Mouse (Mus musculus) thymus, postnatal 36 days (tissue): Measurements from ENCODE around the gene Tnni1.

Experiments
- DNase-seq, 2 experiments: peaks; one replicate each; pipeline ENCODE4 v3.0.0; 2022; ENCODE audit warnings: mixed read lengths in 2 of 2

Gene Tnni1

DNA sequence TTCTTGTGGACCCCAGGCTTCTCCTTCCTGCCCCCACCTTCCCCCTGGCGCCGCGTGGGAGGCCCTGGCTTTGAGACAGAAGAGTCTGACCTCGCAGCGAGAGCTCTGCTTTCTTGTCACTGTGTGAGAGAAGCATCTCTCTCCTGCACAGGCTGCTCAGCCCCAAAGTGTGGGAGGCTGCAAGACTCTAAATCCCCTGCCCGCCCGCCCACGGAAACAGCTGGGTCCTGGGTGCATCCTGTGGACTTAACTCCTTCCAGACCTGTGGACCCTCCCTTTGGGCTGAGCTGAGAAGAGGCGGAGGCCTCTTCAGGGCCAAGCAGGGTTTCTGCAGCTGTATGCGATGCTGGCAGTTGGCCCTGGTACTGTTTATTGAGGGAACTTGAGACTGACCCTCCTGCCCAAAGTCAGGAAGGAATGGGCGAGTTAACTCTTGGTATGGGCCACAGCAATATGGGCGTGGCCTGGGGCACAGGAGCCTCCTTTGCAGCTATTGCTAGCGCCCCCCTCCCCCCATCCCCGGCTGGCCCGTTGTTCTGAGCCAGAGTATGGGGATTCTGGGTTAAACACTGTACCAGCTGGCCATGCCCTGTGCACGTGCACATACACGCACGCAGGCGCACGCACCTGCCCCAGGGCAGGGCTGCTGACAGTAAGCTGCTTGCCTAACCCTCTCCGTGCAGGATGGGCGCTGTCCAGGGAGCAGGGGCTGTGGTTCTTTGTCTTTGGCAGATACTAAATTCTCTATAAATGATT lies at the start of gene Tnni1:
Tnni1 (plus strand) TSS at position 655 of the 756 bp plus-strand sequence.
- peak; percentile 33 to 58 for DNase-seq

DNA sequence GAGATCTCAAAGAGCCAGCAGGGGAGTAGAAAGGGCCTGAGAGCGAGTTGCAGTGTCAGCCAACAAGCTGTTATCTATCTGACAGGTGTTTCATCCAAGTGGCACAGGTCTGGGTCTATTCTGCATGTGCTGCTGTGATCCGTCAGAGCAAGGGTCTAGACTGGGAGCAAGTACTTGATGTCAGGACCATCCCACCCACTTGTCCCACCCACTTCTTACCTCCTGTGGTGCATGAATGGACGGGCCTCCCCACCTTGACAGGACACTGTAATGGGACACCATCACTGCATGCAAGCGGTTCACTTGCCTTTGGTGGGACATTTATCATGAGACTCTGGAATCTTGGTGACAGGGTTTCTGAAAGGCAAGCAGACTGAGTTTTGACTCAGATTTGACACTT lies 49.4 kb upstream of the Tnni1 start:
- no peak for DNase-seq

DNA sequence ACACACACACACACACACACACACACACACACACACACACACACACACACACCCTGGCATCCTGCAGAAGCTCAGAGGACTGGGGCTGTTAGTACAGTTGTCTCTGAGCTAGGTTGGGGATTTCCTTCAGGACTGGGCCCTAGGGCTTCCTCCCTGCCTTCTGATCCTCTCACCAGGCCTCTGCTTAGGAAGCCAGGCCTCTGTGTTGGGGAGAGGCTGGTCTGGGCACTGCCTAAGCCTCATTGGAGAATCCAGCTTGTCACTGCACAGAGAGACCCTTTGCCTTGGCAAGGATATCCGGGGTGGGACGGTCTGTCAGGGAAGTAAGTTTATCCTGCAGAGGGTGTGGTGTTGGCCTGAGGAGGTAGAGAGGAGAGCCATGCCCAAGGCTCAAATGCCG lies 48.9 kb upstream of the Tnni1 start:
- peak in 1 of 2 experiments; percentile 19 for DNase-seq

DNA sequence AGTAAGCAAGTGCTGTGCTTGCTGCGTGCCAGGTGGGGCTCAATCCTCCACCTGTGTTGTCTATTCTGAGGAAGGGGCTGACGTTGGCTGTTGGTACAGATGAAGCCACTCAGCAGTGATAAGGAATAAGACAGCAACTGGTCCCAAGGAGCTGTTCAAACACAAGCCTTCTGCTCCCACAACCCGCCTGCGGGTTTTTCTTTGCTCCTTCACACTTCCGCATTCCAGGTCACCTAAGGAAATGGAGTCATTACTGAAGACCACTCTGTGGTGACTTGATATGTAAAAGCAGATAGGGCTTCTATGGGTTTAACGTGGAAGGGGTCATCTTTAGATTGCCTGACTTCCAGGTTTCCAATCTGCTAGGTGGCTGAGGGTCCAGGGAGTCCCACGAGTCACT lies 47.8 kb upstream of the Tnni1 start:
- DNase-seq: no peak

DNA sequence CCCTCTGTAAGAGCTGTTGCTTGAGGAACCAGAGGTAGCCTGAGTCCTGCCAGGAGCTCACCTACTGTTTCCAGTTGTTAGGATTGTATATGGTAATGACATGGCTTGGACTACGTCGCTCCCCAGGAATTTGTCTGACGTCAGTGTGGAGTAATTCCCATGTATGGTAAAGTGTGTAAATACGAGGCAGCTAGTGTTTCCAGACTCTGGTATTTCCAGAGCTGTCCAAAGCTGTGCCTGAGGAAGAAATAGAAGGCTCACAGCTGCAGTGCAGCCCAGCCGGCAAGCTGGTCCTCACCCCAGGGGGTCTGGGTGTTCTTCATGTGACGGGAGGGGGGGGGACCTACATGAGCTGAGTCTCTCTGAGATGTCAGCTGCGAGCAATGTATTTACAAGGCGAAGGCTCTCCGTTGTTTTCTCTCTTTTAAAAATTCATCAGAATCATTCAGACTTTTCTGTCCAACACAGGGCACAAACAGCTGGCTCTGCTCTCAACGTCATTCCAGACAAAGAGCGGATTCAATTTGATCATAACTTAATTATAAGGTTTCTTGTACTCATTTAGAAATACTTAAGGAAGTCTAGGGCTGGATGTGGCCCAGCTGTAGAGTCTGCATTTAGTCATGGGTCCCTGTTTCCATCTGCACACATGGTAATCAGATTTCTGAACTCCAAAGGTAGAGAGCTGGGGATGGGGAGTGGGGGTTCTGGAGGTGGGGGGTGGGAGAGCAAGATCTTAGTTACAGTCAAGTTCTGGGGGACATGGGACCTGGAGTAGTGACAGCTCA lies 47.1 kb upstream of the Tnni1 start:
- no peak for DNase-seq

DNA sequence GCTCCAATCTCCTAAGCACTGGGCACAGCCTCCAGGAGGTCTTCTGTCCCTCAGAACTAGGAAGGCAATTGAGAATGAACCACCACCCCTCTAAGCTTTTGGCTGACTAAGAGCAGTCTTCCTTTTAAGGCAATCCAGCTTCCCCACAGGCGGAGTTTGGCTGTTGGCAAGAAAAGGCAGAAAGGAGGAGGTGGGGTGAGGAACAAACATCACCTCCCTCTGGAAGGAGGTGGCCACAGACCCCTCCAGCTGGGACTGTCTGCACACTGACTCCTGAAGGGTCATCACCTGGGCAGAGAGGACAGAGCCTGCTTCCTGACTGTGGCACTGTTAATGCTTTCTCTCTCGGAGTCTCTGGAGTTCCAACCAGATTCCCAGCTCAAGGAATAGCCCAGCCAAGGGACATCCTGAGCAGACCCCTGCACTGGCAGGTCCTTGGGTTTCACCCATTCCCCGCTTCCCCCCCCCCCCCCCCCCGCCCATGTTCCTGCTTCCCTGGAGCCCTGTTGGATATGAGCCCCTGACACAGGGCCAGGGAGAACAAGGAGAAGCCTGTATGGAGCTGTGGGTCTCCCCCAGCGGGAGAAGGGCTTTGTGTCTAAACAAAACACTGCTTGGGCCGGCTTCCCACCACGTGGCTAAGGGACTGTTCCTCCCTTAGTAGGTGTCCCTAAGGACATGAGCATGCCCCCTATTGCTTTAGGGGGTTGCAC lies 44.9 kb upstream of the Tnni1 start:
- DNase-seq: no peak

DNA sequence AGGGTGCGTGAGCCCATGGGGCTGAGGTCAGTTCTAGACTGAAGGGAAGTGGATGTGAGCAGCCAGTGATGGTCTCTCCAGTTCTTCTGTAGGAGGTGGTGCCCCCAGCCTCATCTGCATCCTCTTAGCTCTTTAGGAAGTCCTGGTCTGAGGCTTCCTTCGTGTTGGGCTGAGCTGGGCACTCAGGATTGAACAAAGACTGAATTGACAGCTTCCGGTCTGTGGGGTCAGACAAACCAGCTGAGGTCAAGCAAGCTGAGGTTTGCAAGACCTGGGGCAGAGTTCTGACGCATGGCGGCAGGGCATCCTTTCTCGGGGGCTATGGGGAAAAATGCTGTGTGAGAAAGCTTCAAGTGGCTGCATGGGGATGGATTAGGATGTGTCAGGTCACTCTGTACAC lies 43.8 kb upstream of the Tnni1 start:
- DNase-seq: no peak

DNA sequence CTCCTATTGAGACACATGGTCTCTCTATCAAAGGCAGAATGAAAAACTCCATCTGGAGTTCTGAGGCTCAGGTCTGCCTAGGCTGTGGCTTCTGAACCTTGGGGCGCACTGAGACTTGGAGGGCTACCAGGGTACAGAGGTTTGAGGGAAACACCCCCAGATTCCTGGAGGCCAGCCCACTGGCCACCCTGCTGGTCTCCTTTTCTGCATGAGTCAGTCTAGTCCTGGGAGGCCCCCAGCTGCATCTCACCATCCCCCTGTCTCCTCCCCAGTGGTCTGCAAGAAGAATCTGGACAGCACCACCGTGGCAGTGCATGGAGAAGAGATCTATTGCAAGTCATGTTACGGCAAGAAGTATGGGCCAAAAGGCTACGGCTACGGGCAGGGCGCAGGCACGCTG lies 34.2 kb upstream of the Tnni1 start:
- no peak for DNase-seq

DNA sequence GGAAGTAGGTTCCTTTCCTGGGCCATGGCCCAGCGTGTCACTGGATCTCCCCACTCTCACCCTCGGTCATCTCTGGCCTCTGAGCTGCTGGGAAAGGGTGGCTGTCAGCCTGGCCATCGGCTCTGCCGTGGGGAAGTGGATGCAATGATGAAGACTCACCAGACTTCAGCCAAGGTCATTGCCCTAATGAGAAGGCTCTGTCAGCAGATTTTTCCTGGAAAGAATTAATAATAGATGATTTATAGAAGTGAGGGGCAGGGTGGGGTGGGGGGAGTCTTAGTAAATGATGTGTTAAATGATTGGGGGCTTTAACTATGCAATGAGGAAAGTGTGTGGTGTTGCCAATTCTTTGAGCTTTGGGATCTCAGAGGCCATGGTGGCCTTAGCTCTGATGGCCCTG lies 33.0 kb upstream of the Tnni1 start:
- no peak for DNase-seq

DNA sequence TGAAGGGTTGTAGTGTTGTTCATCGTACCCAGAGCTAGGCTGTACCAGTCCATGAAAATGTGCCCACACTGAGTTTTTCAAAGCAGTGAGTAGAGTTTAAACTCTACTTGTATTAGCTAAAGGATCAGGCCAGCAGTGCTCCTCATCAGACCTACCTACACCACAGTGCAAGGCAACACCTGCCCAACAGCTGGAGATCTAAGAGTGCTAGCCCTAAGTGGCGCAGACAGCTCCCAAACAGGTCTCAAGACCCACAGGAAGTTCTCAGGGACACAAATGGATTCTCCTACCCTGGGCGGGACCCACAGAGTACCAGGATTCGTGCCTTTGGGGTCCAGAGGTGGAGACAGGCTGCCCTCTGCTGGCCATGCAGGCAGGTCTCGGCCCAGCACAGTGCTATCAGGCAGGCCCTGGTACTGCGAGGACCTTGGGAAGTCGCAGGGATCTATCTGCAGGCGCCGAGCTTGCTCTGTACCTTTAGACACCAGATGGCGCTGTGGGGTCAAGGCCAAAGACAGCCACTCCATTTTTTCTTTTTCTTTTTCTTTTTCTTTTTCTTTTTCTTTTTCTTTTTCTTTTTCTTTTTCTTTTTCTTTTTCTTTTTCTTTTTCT lies 26.4 kb upstream of the Tnni1 start:
- DNase-seq: peak; percentile 86 to 90

DNA sequence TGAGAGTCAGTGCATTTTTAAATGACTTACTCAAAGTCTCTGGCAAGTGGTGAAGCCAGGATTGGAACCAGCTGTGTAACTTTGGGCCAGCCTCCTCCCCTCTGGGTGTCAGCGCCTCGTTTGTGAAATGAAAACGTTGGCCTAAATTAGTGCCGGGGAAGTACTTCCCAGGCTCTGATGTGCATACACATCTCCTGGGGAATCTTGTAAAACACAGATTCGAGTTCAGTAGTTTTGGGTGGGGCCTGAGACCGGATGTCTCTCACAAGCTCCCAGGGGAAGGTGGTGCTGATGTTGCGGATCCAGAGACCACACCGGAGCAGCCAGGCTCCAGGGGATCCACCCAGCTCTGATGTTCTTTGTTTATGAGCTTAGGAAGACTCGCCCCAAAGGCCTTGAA lies 23.9 kb upstream of the Tnni1 start:
- DNase-seq: no peak

DNA sequence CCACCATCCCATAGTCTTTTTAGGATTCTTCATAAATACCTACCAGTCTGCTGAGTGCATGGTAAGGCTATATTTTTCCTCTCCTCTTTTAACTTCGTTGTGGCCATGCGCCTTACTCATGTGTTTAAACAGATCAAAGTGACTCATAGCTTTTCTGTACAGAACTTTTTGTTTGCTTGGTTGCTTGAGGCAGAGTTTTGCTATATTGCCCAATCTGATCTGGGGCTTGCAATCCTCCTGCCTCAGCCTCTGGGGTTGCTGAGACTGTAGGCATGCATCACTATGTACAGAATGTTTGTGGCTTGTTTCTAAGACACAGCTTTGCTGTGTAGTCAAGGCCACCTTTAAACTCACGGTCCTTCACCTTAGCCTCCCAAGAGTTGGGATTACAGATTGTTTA lies 23.3 kb upstream of the Tnni1 start:
- no peak for DNase-seq

DNA sequence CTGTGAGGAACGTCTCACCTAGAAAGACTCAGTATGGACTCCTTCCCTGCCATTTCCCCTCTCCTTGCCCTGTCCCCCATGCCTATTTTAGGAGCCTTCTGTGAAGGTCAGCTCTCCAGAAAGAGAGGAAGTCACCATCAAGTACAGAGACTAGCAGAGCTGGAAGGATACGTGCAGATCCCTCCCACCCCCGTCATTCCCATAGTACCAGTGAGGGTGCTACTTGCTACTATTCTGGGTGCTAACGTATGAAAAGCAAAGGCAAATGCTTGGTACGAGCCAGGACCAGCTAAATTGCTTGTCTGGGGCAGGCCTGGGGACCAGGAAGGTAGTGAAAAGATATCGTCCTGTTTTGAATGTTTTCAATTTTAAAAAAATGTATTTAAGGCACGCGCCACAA lies 21.9 kb upstream of the Tnni1 start:
- no peak for DNase-seq

DNA sequence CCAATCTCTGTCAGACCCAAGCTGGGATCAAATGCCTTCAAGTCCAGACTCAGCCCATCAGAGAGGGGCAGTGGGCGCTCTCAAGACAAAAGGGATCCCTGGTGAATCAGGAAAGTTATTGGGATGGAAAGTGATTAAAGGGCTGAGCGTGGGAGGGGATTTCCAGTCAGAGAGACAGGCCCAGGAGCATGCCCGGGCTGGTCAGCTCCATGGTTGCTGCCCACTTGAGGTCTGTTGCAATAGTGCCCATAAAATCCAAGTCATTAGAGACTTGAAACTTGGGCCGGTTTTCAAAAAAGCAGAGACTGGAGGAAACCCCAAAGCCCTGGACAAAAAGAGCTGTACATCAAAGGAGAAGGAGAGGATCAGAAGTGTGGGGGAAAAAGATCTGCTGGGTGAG lies 19.5 kb upstream of the Tnni1 start:
- no peak for DNase-seq

DNA sequence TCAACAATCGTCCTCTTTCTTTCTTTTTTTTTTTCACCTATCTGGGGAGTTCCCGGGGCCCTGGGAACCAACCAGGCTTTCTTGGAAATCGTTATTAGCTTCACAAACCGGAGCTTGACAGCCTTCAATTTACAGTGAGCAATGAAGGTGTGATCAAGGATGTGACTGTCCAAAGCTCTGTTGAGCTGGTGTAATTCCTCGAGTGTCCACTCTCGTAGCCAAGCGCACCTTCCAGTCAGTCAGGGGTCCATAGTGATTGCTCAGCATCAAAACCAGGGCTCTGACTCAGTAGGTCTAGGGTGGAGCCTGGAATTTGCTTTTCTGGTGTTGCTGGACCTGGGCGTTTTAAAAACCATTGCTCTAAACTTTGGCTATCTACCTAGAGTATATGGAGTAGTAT lies 19.0 kb upstream of the Tnni1 start:
- DNase-seq: no peak

DNA sequence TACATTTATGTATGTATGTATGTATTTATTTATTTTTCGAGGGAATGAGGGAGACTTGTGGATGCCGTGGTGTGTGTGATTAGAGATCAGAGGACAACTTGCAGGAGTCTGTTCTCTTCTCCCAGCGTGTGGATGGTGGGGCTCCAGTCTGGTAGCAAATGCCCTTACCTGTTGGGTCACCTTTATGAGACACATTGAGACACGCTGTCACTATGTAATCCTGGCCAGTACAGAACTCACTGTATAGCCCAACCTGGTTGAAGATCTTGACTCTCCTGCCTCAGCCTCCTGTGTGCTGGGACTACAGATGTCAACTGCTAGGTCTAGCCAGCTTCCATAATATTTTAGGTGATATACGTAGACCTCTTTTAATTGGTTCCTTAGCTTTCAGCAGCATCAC lies 17.5 kb upstream of the Tnni1 start:
- DNase-seq: no peak

DNA sequence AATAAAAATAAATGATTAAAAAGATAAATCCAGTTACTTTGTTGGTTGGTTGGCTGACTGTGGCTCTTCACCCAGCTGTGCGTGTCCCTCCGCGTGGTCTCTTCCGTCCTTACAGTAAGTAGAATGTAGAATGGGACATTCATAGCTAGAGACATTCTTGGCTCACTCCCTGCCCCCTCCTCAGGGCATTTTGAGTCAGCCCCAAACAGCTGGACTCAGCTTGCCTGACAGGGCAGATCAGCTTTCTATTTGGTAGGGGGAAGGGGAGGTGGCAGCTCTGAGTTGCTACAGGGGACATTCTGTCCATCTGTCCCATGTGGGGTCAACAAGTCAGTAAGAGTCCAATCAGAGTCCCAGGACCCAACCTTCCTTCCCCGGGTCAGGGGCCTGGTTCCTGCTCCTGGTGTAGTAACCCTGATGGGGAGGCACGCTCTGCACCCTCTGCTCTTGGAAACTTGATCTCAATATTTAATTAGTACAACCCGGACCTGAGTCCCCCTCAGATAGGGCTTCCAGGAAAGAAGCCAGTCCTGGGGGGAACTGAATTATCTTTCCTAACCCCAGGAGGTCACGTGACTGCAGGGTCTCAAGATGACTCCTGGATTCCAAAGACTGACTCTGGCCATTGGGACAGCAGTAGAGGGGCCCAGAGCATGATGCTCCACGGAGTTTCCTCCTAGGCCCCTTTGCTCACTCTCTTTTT lies 15.6 kb upstream of the Tnni1 start:
- DNase-seq: no peak

DNA sequence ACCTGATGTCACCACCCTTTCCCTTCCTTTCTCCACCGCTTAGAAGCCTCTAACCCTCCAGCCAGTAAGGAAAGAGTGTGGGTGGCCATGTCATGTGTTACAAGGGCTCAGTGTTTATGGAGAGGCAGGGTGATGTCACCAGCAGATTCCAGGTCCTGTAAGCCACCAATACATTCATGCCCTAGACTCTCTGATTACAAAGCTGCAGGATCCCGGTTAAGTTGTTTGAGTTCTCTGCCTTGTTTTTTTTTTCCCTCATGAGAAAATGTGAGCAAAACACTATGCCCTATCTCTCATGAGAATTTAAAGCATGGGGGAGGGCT lies 15.1 kb upstream of the Tnni1 start:
- DNase-seq: no peak

DNA sequence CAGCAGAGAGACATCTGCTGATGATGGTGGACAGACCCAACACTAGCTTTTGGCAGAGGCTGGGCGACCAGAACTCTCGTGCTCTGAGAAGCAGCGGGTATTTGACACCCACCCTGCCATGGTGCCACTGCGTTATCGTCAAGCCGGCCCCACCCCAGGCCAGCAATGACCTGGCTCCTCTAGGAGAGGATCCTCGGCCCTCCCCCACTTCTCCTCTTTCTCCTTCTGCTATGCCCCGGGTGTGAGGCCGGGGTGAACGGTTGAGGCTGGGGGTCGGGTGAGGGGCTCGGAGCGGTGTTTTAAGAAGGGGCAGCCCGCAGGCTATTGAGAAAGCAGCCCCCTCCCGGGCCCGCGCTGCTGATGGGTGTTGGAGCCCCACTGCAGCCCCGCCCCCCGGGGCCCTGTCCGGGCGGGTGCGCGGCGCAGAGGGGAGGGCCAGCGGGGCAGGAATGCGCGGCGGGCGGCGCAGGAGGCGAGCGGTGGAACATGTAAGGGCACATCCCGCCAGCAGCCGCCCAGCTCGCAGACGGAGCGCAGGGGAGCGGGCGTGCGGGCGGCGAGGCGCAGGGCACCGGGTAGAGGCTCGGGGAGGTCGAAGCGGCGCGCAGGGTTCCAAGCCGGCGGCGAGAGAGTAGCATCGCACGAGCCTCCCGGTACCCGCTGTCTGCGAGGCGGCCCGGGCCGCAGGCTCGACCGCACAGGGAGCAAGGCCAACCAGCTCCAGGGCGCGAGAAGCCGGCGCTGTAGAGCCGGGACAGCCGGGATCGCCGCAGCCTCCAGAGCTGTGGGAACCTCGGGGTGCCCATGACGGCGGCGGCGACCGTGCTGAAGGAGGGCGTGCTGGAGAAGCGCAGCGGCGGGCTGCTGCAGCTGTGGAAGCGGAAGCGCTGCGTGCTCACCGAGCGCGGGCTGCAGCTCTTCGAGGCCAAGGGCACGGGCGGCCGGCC lies 13.3 kb upstream of the Tnni1 start, which contains the start of gene Phlda3:
Phlda3 (plus strand) TSS at position 475 of the 947 bp plus-strand sequence.
- DNase-seq: peak; percentile 66 to 74

DNA sequence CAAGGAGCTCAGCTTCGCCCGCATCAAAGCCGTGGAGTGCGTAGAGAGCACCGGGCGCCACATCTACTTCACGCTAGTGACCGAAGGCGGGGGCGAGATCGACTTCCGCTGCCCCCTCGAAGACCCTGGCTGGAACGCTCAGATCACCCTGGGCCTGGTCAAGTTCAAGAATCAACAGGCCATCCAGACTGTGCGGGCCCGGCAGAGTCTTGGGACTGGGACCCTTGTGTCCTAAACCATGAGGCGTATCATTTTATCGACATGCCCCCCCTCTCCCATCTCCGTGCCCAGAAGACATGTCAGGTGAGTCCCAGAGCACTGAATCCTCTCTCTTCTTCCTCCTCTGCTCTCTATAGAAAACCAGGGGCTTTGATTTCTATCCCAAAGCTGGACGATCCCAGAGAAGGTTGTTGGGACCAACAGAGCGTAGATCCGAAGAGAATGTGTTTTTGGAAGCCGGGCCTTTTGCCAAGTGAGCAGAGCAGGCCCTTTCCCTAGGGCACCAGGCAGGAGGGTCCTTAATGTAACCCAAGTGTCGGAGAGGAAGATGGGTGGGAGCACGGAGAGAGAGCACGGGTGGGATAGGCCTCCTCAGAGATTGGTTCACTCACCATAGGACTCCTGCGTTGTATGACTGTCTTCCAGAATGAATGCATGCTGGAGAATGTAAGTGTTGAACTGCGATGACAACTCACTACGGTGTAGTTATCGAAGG lies 12.5 kb upstream of the Tnni1 start:
- DNase-seq: no peak
